Mouse (Mus musculus) left cerebral cortex, postnatal 10 days (tissue): ENCODE data around the gene Gm5936. TPM values are rescaled to one million over a fixed set of nuclear protein-coding genes. Genes with fewer than 3 reads are reported as not detected.
"Not testable (repeated sequence)": the region's sequence is repeated elsewhere in the genome, so short reads cannot be mapped to it uniquely, and the experiment has no call there.

Experiments used
- DNase-seq, 2 experiments: peaks; one replicate each; pipeline ENCODE4 v3.0.0; 2021 to 2022; ENCODE audit warnings: low spot score in 2 of 2, mixed read lengths in 1 of 2; ENCODE audit errors: extremely low spot score in 1 of 2
- intact Hi-C: fragments of 180-260 bp; cut with DNase I; formaldehyde crosslinking; loops from one replicate; pipeline ENCODE4 v1.15.1; 2025
- total RNA-seq, 2 experiments: library from RNA; stranded (reverse); gene quantifications; 2 replicates each; pipeline ENCODE4 v1.2.3; 2021

The Gm5936 gene
- total RNA-seq, result under 1 TPM in 1 of 2 experiments, not detected in 1; 0.21 TPM

GRCm38 (mm10) chrX:74836842-74837522 is at the start of gene Gm5936:
Gene Gm5936, plus strand, starts transcription at chrX:74837196.
- intact Hi-C loops, result not testable (repeated sequence)

GRCm38 (mm10) chrX:74856104-74856503 is 19.1 kb downstream of the Gm5936 start:
- DNase-seq, intact Hi-C loops: not testable (repeated sequence)

More at GRCm38 (mm10) chrX:74836842-74837522, at the start of gene Gm5936:
- peak in 1 of 2 experiments; percentile 38 for DNase-seq

DNA sequence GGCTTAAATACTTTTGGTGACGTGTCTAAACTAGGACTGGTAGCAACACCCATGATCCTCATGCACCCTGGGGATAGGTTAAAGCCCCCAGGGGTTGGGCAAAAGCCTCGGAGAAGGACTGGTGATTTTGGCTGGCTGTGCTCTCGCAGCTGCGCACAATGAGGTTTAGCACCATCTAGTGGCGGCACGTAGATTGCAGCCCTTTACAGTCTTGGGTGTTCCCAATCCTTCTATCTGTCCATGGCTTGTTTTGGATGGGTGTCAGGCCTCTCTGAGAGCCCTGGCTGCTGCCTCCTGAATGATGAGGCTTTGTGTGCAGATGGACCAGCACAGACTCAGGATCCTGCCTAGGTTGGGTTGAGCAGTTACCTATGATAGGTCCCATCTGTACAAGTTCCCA is 43.1 kb downstream of the Gm5936 start:
- peak in 1 of 2 experiments; percentile 35 for DNase-seq
- intact Hi-C loops, result not testable (repeated sequence)

Other genes with a start within 250 kb of the Gm5936 start
- not detected for gene Olfr1325, start 244.5 kb upstream of the Gm5936 start, total RNA-seq
- gene Gm5640, start 191.6 kb upstream of the Gm5936 start, total RNA-seq, result under 1 TPM; 0.51 to 0.69 TPM
- not detected for gene Gm6890, start 96.3 kb upstream of the Gm5936 start, total RNA-seq
- 1 to 10 TPM; 1.1 to 2.9 TPM for gene Gab3, start 248.3 kb downstream of the Gm5936 start, total RNA-seq